ENCODE assay signal across 8 mouse cellular contexts in the genomic region with DNA sequence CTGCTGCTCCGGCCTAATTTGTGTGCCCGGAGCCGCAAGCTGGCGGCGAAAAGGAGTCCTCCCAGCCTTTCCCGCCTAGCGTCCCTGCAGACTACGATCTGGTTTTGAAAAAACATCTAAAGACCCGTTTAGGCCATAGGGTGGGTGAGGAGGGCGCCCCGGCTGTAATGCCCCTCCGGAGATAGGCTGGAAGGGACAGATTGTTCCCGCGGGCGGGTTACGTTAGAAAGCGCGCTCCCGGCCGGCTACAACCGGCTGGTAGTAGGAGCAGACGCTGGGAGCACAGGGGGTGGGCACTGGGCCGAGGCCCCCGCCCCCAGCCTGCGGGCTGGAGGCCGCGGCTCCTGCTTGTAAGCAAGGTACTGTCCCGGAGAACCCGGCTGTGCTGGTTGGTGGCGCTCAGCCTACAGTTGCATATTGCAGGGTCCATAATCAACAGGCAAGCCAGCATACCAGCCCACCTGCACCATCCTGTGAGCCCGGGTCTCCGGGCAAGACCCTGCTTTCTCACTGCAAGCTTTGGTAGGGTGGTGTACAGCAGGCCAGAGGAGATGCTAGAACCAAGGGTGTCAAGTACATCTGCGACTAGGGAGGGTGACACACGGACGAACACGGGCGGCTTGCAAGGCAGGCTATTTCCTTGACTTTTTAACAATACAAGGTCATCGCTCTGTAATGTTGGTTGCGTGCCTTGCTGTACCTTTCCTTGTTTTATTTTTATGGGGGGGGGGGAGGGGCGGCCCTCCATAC. TPM values are rescaled to one million over a fixed set of nuclear protein-coding genes. Genes with fewer than 3 reads are reported as not detected.
DNase-seq lines count a peak whose midpoint lies in the region; ATAC-seq lines count a peak whose summit lies in the region.

A gene (minus strand): TSS at position 197 of the 750 bp plus-strand sequence.

- DNase-seq in R1 (ENCODE audit: low read depth, low spot score): peak; percentile 86
- peak; percentile 95 to 97 for DNase-seq in cerebellum, adult 18-20 months
- peak; percentile 68 to 77 for DNase-seq in heart, postnatal 14 days
- DNase-seq in kidney, postnatal 4 days: peak; percentile 53 to 68
- DNase-seq in lung, adult 18-20 months: peak; percentile 7 to 28
- DNase-seq in testis, postnatal 10 days (ENCODE audit: low spot score): peak; percentile 78

- H3K4me1 ChIP-seq in forebrain, embryonic 15.5 days: peaks cover 15% of the 10 kb centered on the region
- H3K4me1 ChIP-seq in neural tube, embryonic 13.5 days (replicated peaks): peaks cover 29% of the 10 kb centered on the region

- peak; percentile 81 for ATAC-seq in forebrain, embryonic 15.5 days (replicated peaks)
- ATAC-seq in neural tube, embryonic 13.5 days (ENCODE audit: low read depth): peak; percentile 79

- no peak within 1 kb of the TSS for H3K27ac ChIP-seq in forebrain, embryonic 15.5 days (replicated peaks)
- peak within 1 kb of the TSS; percentile 23 for H3K27ac ChIP-seq in neural tube, embryonic 13.5 days (replicated peaks)

- H3K9me3 ChIP-seq in forebrain, embryonic 15.5 days: no peaks in the 10 kb centered on the region
- H3K9me3 ChIP-seq in neural tube, embryonic 13.5 days: no peaks in the 10 kb centered on the region

- intact Hi-C loops in heart, postnatal 14 days (cut with DNase I): loop anchor here (5.0 kb wide), 1 partner anchor 38 kb away; no protein-coding TSS in a partner anchor

- H3K9ac ChIP-seq in forebrain, embryonic 15.5 days (replicated peaks): peak within 1 kb of the TSS; percentile 77
- H3K9ac ChIP-seq in neural tube, embryonic 13.5 days: peak within 1 kb of the TSS; percentile 86

- peaks cover 37% of the 10 kb centered on the region for H3K27me3 ChIP-seq in forebrain, embryonic 15.5 days
- H3K27me3 ChIP-seq in neural tube, embryonic 13.5 days: peaks cover 64% of the 10 kb centered on the region

- peak within 1 kb of the TSS; percentile 100 for H3K4me2 ChIP-seq in forebrain, embryonic 15.5 days (replicated peaks)
- peak within 1 kb of the TSS; percentile 100 for H3K4me2 ChIP-seq in neural tube, embryonic 13.5 days

- H3K36me3 ChIP-seq in forebrain, embryonic 15.5 days: no peaks in the 10 kb centered on the region
- no peaks in the 10 kb centered on the region for H3K36me3 ChIP-seq in neural tube, embryonic 13.5 days

- WGBS in forebrain, embryonic 15.5 days: 1% methylated on average over 40 of the region's 40 CpGs
- WGBS in neural tube, embryonic 13.5 days: under 1% methylated on average over 40 of the region's 40 CpGs

- H3K4me3 ChIP-seq in forebrain, embryonic 15.5 days: peak within 1 kb of the TSS; percentile 87
- peak within 1 kb of the TSS; percentile 72 for H3K4me3 ChIP-seq in neural tube, embryonic 13.5 days

RNA-seq across cellular contexts. Expression of the gene that starts here (rescaled TPM):
- 1.1 and 1.2 TPM in 2 replicates for polyA plus RNA-seq in forebrain, embryonic 15.5 days (2015; fragmentation: Nextera tagmentation; extraction: Ambion mirVana)
- 10 to 100 TPM; 67.8 to 70.3 TPM for total RNA-seq in heart, postnatal 14 days (2021)
- polyA plus RNA-seq in neural tube, embryonic 13.5 days (2015; fragmentation: Nextera tagmentation; extraction: Ambion mirVana): 2.7 TPM in 2 replicates

Comparison
In these comparisons a context has a peak if more than half of its experiments do, and no peak if none do; other contexts are left out.
1. DNase-seq: peak in every context shown above with its lines; median percentile 96 in cerebellum, adult 18-20 months; 86 in R1; 78 in testis, postnatal 10 days; 72 in heart, postnatal 14 days; 60 in kidney, postnatal 4 days; 18 in lung, adult 18-20 months.